ENCODE assay signal across 10 mouse cellular contexts in the genomic region with DNA sequence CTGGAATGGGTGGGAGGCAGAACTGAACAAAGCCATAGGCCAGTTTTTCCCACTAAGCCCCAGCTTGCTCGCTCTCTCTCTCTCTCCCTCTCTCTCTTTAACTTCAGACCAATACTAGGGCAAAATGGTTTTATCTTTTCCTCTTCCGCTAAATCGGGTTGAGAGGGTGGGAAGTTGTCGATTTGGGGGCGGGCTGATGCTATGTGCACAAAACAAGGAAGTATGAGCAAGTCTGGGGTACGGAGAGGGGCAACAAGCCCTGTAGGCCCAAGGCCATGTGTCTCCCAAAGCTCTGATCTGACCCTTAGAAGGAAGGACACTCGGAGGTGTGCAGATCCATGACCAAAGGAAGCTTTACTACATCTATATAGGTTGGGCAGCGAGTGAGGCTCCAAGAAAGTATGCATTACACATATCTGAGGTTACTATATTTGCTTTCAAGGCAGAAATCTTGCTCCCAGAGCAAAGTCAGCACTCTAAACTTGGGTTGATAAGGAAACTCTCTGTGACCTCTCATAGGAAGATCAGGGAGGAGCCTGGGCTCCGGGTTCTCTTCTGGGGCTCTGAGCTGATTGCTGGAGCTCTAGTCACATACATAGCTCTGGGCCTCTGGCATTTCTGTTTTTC. TPM values are rescaled to one million over a fixed set of nuclear protein-coding genes. Genes with fewer than 3 reads are reported as not detected.
DNase-seq lines count a peak whose midpoint lies in the region; ATAC-seq and TF ChIP-seq lines count a peak whose summit lies in the region.
"Had no signal": no experiment of that assay in that cellular context is flagged by ENCODE, and none has a peak within 500 bp of the region (broad histone marks: within the 10 kb centered on the region; RNA-seq: fewer than 3 reads in every experiment).

No protein-coding gene starts in this region.

- peak overlapping the region; percentile 95; the same call in 1 of the 2 replicates for H3K4me2 ChIP-seq in heart, embryonic 16.5 days (ENCODE audit: low read depth, low read length)
- H3K4me2 ChIP-seq in intestine, embryonic 15.5 days (replicated peaks) = peak overlapping the region; percentile 84
- H3K4me2 ChIP-seq in stomach, embryonic 16.5 days (ENCODE audit: low read depth, low read length) = no peak overlapping the region
- H3K4me2 ChIP-seq in neural tube, embryonic 15.5 days = no peak overlapping the region

- peaks cover 33% of the 10 kb centered on the region for H3K4me1 ChIP-seq in heart, embryonic 16.5 days (ENCODE audit: control insufficient read depth, insufficient read depth, low read length)
- peaks cover 71% of the 10 kb centered on the region for H3K4me1 ChIP-seq in G1E (ENCODE audit: insufficient read depth, low read depth, low read length)
- H3K4me1 ChIP-seq in intestine, embryonic 15.5 days (replicated peaks) = peaks cover 36% of the 10 kb centered on the region
- peaks cover 39% of the 10 kb centered on the region for H3K4me1 ChIP-seq in stomach, embryonic 16.5 days (ENCODE audit: control insufficient read depth, insufficient read depth, low read length)
- H3K4me1 ChIP-seq in neural tube, embryonic 15.5 days = peaks cover 40% of the 10 kb centered on the region

- no peak for DNase-seq in heart, adult 8-10 months (ENCODE audit: low spot score)
- DNase-seq in G1E (ENCODE audit: low spot score) = no peak
- DNase-seq in urinary bladder, postnatal 36 days (ENCODE audit: low spot score in 2 of 2) = no peak
- no peak for DNase-seq in frontal cortex, postnatal 14 days (ENCODE audit: low spot score in 2 of 2)

- H3K27ac ChIP-seq in heart, embryonic 16.5 days (ENCODE audit: low read length) = peak overlapping the region; percentile 26; the same call in 1 of the 2 replicates
- peak overlapping the region; percentile 77 for H3K27ac ChIP-seq in intestine, embryonic 15.5 days
- peak overlapping the region; percentile 57 for H3K27ac ChIP-seq in stomach, embryonic 16.5 days (ENCODE audit: low read length)
- H3K27ac ChIP-seq in neural tube, embryonic 15.5 days (replicated peaks) = no peak overlapping the region

- peaks cover 12% of the 10 kb centered on the region for H3K27me3 ChIP-seq in heart, embryonic 16.5 days (ENCODE audit: control insufficient read depth, insufficient read depth, low read length)
- H3K27me3 ChIP-seq in G1E (ENCODE audit: insufficient read depth, low read length) = peaks cover 12% of the 10 kb centered on the region
- no peaks in the 10 kb centered on the region for H3K27me3 ChIP-seq in intestine, embryonic 15.5 days (replicated peaks)
- no peaks in the 10 kb centered on the region for H3K27me3 ChIP-seq in stomach, embryonic 16.5 days (ENCODE audit: control insufficient read depth, insufficient read depth, low read length)
- peaks cover 61% of the 10 kb centered on the region for H3K27me3 ChIP-seq in neural tube, embryonic 15.5 days (replicated peaks)

- H3K9ac ChIP-seq in heart, embryonic 16.5 days (ENCODE audit: low read length) = no peak overlapping the region
- H3K9ac ChIP-seq in intestine, embryonic 15.5 days = no peak overlapping the region; the same call in 1 of the 2 replicates
- H3K9ac ChIP-seq in stomach, embryonic 16.5 days (ENCODE audit: low read length) = peak overlapping the region; percentile 17; the same call in 1 of the 2 replicates
- no peak overlapping the region for H3K9ac ChIP-seq in neural tube, embryonic 15.5 days (replicated peaks)

- 34% methylated on average over 9 of the region's 9 CpGs for WGBS in heart, embryonic 16.5 days
- 50% methylated on average over 9 of the region's 9 CpGs for WGBS in intestine, embryonic 15.5 days
- WGBS in stomach, embryonic 16.5 days = 51% methylated on average over 9 of the region's 9 CpGs
- 69% methylated on average over 9 of the region's 9 CpGs for WGBS in neural tube, embryonic 15.5 days

- no peaks in the 10 kb centered on the region for H3K36me3 ChIP-seq in heart, embryonic 16.5 days (ENCODE audit: control insufficient read depth, insufficient read depth)
- H3K36me3 ChIP-seq in G1E (replicated peaks) = peaks cover 21% of the 10 kb centered on the region
- H3K36me3 ChIP-seq in intestine, embryonic 15.5 days = no peaks in the 10 kb centered on the region
- no peaks in the 10 kb centered on the region for H3K36me3 ChIP-seq in stomach, embryonic 16.5 days (ENCODE audit: control insufficient read depth, insufficient read depth, low read length)
- no peaks in the 10 kb centered on the region for H3K36me3 ChIP-seq in neural tube, embryonic 15.5 days
- H3K36me3 ChIP-seq: hindbrain, embryonic 10.5 days had no signal

- H3K9me3 ChIP-seq in heart, embryonic 16.5 days (replicated peaks; ENCODE audit: control insufficient read depth, low read length) = no peaks in the 10 kb centered on the region; the same call in 1 of the 2 replicates
- H3K9me3 ChIP-seq in G1E (replicated peaks) = no peaks in the 10 kb centered on the region
- H3K9me3 ChIP-seq in intestine, embryonic 15.5 days = no peaks in the 10 kb centered on the region
- no peaks in the 10 kb centered on the region for H3K9me3 ChIP-seq in stomach, embryonic 16.5 days (replicated peaks; ENCODE audit: control insufficient read depth, low read length)
- no peaks in the 10 kb centered on the region for H3K9me3 ChIP-seq in neural tube, embryonic 15.5 days (replicated peaks)
- H3K9me3 ChIP-seq: hindbrain, embryonic 10.5 days had no signal

- TF ChIP-seq CTCF in G1E (IDR thresholded peaks at IDR 0.05; ENCODE audit: low read depth, low read length) = no peak

- H3K4me3 ChIP-seq in heart, embryonic 16.5 days (ENCODE audit: low read length) = no peak overlapping the region
- H3K4me3 ChIP-seq in G1E (ENCODE audit: low read depth, low read length) = peak overlapping the region; percentile 45; the same call in 1 of the 2 replicates
- H3K4me3 ChIP-seq in intestine, embryonic 15.5 days (replicated peaks) = no peak overlapping the region; the same call in 1 of the 2 replicates
- no peak overlapping the region for H3K4me3 ChIP-seq in stomach, embryonic 16.5 days (replicated peaks; ENCODE audit: low read length)
- H3K4me3 ChIP-seq in neural tube, embryonic 15.5 days (replicated peaks) = no peak overlapping the region

- no peak for ATAC-seq in heart, embryonic 16.5 days (replicated peaks; ENCODE audit: extremely low read depth, insufficient read depth, low FRiP score)
- ATAC-seq in G1E (ENCODE audit: extremely low read depth, insufficient number of reproducible peaks, low FRiP score, poor library complexity, severe bottlenecking) = no peak
- ATAC-seq in intestine, embryonic 15.5 days = no peak
- no peak for ATAC-seq in stomach, embryonic 16.5 days (ENCODE audit: insufficient read depth, low FRiP score)
- no peak for ATAC-seq in neural tube, embryonic 15.5 days (ENCODE audit: low FRiP score)

RNA-seq across cellular contexts. Expression of a gene that starts 1.4 kb away (rescaled TPM):
- polyA plus RNA-seq in heart, embryonic 16.5 days (2015; fragmentation: Nextera tagmentation; extraction: Ambion mirVana) = 34.2 and 51.7 TPM in 2 replicates
- total RNA-seq in heart, adult 8-10 months (2022) = 1 to 10 TPM; 7.3 to 8.5 (median 8.5) TPM
- total RNA-seq in G1E (2014; fragmentation: Nextera tagmentation) (57.3 and 65.0 TPM in 2 replicates), G1E (2017) (91.5 and 94.5 TPM in 2 replicates)
- polyA plus RNA-seq in G1E (2012) = 285 and 357 TPM in 2 replicates
- 252 and 270 TPM in 2 replicates for polyA plus RNA-seq in intestine, embryonic 15.5 days (2015; fragmentation: Nextera tagmentation; extraction: Ambion mirVana)
- 136 and 138 TPM in 2 replicates for polyA plus RNA-seq in stomach, embryonic 16.5 days (2015; fragmentation: Nextera tagmentation; extraction: Ambion mirVana)
- polyA plus RNA-seq in neural tube, embryonic 15.5 days (2015; fragmentation: Nextera tagmentation; extraction: Ambion mirVana) = 45.5 and 80.6 TPM in 2 replicates

RNA-seq across cellular contexts. Expression of a gene that starts 25.6 kb away (rescaled TPM):
- 6.6 and 7.1 TPM in 2 replicates for polyA plus RNA-seq in heart, embryonic 16.5 days (2015; fragmentation: Nextera tagmentation; extraction: Ambion mirVana)
- total RNA-seq in heart, adult 8-10 months (2022) = 10 to 100 TPM in 1 of 4 experiments, 1 to 10 TPM in 3; 8.7 to 10.9 (median 9.1) TPM
- total RNA-seq in G1E (2014; fragmentation: Nextera tagmentation) = 14.7 and 17.3 TPM in 2 replicates
- 2.6 and 4.2 TPM in 2 replicates for total RNA-seq in G1E (2017)
- polyA plus RNA-seq in G1E (2012) = 16.3 and 23.2 TPM in 2 replicates
- polyA plus RNA-seq in intestine, embryonic 15.5 days (2015; fragmentation: Nextera tagmentation; extraction: Ambion mirVana) = 9.3 and 12.2 TPM in 2 replicates
- polyA plus RNA-seq in stomach, embryonic 16.5 days (2015; fragmentation: Nextera tagmentation; extraction: Ambion mirVana) = 8.3 and 9.7 TPM in 2 replicates
- 11.7 TPM in 2 replicates for polyA plus RNA-seq in neural tube, embryonic 15.5 days (2015; fragmentation: Nextera tagmentation; extraction: Ambion mirVana)

RNA-seq across cellular contexts. Expression of a gene that starts 26.0 kb away (rescaled TPM):
- 18.6 and 20.8 TPM in 2 replicates for polyA plus RNA-seq in heart, embryonic 16.5 days (2015; fragmentation: Nextera tagmentation; extraction: Ambion mirVana)
- total RNA-seq in heart, adult 8-10 months (2022) = 10 to 100 TPM; 25.0 to 34.9 (median 25.9) TPM
- total RNA-seq in G1E (2014; fragmentation: Nextera tagmentation) = 18.0 and 21.1 TPM in 2 replicates
- 26.5 and 38.3 TPM in 2 replicates for total RNA-seq in G1E (2017)
- 23.2 and 23.7 TPM in 2 replicates for polyA plus RNA-seq in G1E (2012)
- polyA plus RNA-seq in intestine, embryonic 15.5 days (2015; fragmentation: Nextera tagmentation; extraction: Ambion mirVana) = 20.5 and 20.6 TPM in 2 replicates
- polyA plus RNA-seq in stomach, embryonic 16.5 days (2015; fragmentation: Nextera tagmentation; extraction: Ambion mirVana) = 21.8 and 23.4 TPM in 2 replicates
- polyA plus RNA-seq in neural tube, embryonic 15.5 days (2015; fragmentation: Nextera tagmentation; extraction: Ambion mirVana) = 22.0 and 22.8 TPM in 2 replicates

RNA-seq across cellular contexts. Expression of a gene that starts 27.9 kb away (rescaled TPM):
- 0.72 and 0.87 TPM in 2 replicates for polyA plus RNA-seq in heart, embryonic 16.5 days (2015; fragmentation: Nextera tagmentation; extraction: Ambion mirVana)
- total RNA-seq in heart, adult 8-10 months (2022) = under 1 TPM in 3 of 4 experiments, not detected in 1; 0.13 to 0.89 (median 0.22) TPM
- total RNA-seq in G1E (2014; fragmentation: Nextera tagmentation) (not detected in 2 replicates), G1E (2017) (1.6 TPM in 2 replicates)
- polyA plus RNA-seq in G1E (2012) = not detected in 2 replicates
- 0.85 and 1.2 TPM in 2 replicates for polyA plus RNA-seq in intestine, embryonic 15.5 days (2015; fragmentation: Nextera tagmentation; extraction: Ambion mirVana)
- polyA plus RNA-seq in stomach, embryonic 16.5 days (2015; fragmentation: Nextera tagmentation; extraction: Ambion mirVana) = 2.0 and 3.4 TPM in 2 replicates
- 0.20 and 0.27 TPM in 2 replicates for polyA plus RNA-seq in neural tube, embryonic 15.5 days (2015; fragmentation: Nextera tagmentation; extraction: Ambion mirVana)
- polyA plus RNA-seq: hindbrain, embryonic 10.5 days; midbrain, embryonic 11.5 days had no signal

Comparison
In these comparisons a context has a peak if more than half of its experiments do, and no peak if none do; other contexts are left out.
1. H3K4me2 ChIP-seq: peak in heart, embryonic 16.5 days (single experiment) and intestine, embryonic 15.5 days (single experiment); none in stomach, embryonic 16.5 days (single experiment) and neural tube, embryonic 15.5 days (single experiment).